Mouse (Mus musculus): ENCODE measurements around the gene Cad. TPM values are rescaled to one million over a fixed set of nuclear protein-coding genes. Genes with fewer than 3 reads are reported as not detected.

The Cad gene
- total RNA-seq, 2 experiments from 2014 or later: 15.6 to 17.5 TPM

GRCm38 (mm10) chr5:31055216-31056140 is 898 bp downstream of the Cad start:
- no peak for DNase-seq (ENCODE audit: low spot score in 2 of 2)

GRCm38 (mm10) chr5:31069810-31070209 is 15.2 kb downstream of the Cad start:
- no peak for DNase-seq (ENCODE audit: low spot score in 2 of 2)

- DNase-seq (ENCODE audit: low spot score in 2 of 2): no peak
Measured at GRCm38 (mm10) chr5:31071059-31071458, 16.5 kb downstream of the Cad start.

GRCm38 (mm10) chr5:31071821-31072220 is 17.2 kb downstream of the Cad start:
- no peak for DNase-seq (ENCODE audit: low spot score in 2 of 2)

- no peak for DNase-seq (ENCODE audit: low spot score in 2 of 2)
Measured at GRCm38 (mm10) chr5:31073176-31073575, 18.6 kb downstream of the Cad start.

GRCm38 (mm10) chr5:31076346-31076745 is 21.8 kb downstream of the Cad start:
- DNase-seq (ENCODE audit: low spot score in 2 of 2): no peak

GRCm38 (mm10) chr5:31080059-31080794 is 25.6 kb downstream of the Cad start:
- DNase-seq (ENCODE audit: low spot score in 2 of 2): peak in 1 of 2 experiments; percentile 50

- no peak for DNase-seq (ENCODE audit: low spot score in 2 of 2)
Measured at GRCm38 (mm10) chr5:31080795-31081164, 26.2 kb downstream of the Cad start.

- peak in 1 of 2 experiments; percentile 52 for DNase-seq (ENCODE audit: low spot score in 2 of 2)
Measured at GRCm38 (mm10) chr5:31081386-31081785, 26.8 kb downstream of the Cad start.

GRCm38 (mm10) chr5:31082355-31082754 is 27.8 kb downstream of the Cad start:
- peak; percentile 54 to 63 for DNase-seq (ENCODE audit: low spot score in 2 of 2)

- DNase-seq (ENCODE audit: low spot score in 2 of 2): no peak
Measured at GRCm38 (mm10) chr5:31082935-31083625, 28.5 kb downstream of the Cad start.

GRCm38 (mm10) chr5:31083949-31084348 is 29.4 kb downstream of the Cad start:
- DNase-seq (ENCODE audit: low spot score in 2 of 2): no peak

GRCm38 (mm10) chr5:31086606-31087005 is 32.0 kb downstream of the Cad start:
- no peak for DNase-seq (ENCODE audit: low spot score in 2 of 2)

- no peak for DNase-seq (ENCODE audit: low spot score in 2 of 2)
Measured at GRCm38 (mm10) chr5:31087131-31087530, 32.6 kb downstream of the Cad start.

- peak in 1 of 2 experiments; percentile 41 for DNase-seq (ENCODE audit: low spot score in 2 of 2)
Measured at GRCm38 (mm10) chr5:31092231-31092975, 37.8 kb downstream of the Cad start.

GRCm38 (mm10) chr5:31093151-31094041 is 38.8 kb downstream of the Cad start:
- DNase-seq (ENCODE audit: low spot score in 2 of 2): peak; percentile 49 to 79

GRCm38 (mm10) chr5:31094100-31094798 is 39.7 kb downstream of the Cad start:
- no peak for DNase-seq (ENCODE audit: low spot score in 2 of 2)

GRCm38 (mm10) chr5:31094799-31095691 is 40.5 kb downstream of the Cad start:
- peak; percentile 50 to 62 for DNase-seq (ENCODE audit: low spot score in 2 of 2)

All from layer of hippocampus, postnatal 14 days (tissue).